Mouse (Mus musculus) frontal cortex, postnatal 36 days (tissue): Measurements from ENCODE around the gene Osbpl6.
"Not testable (repeated sequence)": the region's sequence is repeated elsewhere in the genome, so short reads cannot be mapped to it uniquely, and the experiment has no call there.

ENCODE experiments used
- DNase-seq, 2 experiments: peaks; one replicate each; pipeline ENCODE4 v3.0.0; 2022; ENCODE audit warnings: low spot score in 2 of 2

Osbpl6 gene

DNA sequence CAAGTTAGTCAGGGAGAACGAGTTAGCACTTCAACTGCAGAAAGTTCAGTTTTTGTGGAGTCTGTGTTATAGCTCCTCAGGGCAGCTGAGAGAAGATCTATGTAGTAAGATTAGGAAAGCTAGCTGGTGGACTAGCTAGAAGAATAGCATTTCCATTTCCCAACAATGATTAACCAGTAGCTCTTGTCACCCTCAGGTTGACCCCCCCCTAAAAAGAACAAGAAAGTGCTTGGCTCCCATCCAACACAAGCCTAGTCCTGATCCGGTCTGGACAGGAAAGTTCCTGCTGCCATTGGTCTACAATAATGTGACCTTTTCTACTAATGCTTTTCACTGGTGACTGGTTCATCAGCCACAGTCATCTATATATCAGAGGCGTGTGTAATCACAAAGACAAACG is 157.6 kb downstream of the Osbpl6 start:
- no peak for DNase-seq

GRCm38 (mm10) chr2:76566933-76567551 is 160.7 kb downstream of the Osbpl6 start:
- DNase-seq: no peak

- DNase-seq: no peak
Observed at GRCm38 (mm10) chr2:76571543-76571942, 165.2 kb downstream of the Osbpl6 start.

DNA sequence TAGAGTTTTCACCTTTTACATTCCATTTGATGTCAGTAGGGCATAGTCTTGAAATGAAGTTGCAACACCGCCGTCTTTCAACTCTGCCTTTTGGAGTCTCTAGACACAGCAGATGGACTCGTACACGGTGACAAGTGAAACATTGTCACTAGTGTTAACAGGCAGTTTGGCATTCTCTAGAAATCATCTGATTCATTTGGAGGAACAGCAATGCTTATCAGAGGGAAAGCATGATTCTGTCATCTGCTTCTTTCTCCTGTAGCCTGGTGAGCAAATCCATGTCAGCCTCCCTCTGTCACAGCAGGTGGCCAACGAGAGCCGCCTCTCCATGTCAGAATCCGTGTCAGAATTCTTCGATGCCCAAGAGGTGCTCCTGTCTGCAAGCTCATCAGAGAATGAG is 172.6 kb downstream of the Osbpl6 start:
- DNase-seq: no peak

DNA sequence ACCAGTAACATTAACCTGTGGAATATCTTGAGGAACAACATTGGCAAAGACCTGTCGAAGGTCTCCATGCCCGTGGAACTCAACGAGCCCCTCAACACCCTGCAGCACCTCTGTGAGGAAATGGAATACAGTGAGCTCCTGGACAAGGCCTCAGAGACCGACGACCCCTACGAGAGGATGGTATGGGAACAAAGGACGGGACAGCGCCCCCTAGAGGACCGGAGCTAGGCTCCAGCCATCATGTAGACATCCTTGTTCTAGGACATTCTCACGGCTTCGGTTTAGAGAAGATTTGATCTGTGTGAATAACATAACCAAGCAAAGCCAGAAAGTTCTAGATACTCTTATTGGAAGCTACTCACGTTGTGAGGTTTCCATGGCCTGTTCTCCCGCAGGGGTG is 178.8 kb downstream of the Osbpl6 start:
- no peak for DNase-seq

GRCm38 (mm10) chr2:76586906-76587305 is 180.6 kb downstream of the Osbpl6 start:
- DNase-seq: no peak

GRCm38 (mm10) chr2:76590221-76590620 is 183.9 kb downstream of the Osbpl6 start:
- no peak for DNase-seq

GRCm38 (mm10) chr2:76592401-76592924 is 186.2 kb downstream of the Osbpl6 start:
- no peak for DNase-seq

DNA sequence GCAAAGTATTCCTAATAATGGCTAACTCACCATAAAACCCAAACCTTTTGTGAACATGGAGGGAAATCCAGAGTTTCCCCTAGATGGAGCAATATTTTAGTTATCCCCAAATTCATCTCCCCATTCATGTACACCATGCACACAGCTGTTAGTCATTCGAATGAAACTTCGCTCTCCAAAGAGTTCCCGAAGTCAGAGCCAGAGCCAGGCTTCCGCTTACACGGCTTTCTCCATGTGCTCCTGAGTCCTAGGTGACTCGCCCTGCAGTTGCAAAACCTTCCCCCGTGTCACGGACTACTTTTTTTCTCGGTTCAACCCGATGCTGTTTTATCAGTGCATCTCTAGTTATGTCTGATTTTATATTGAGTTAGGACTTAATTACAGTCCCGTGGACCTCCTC is 191.2 kb downstream of the Osbpl6 start:
- DNase-seq: no peak

GRCm38 (mm10) chr2:76599214-76599613 is 192.9 kb downstream of the Osbpl6 start:
- no peak for DNase-seq

DNA sequence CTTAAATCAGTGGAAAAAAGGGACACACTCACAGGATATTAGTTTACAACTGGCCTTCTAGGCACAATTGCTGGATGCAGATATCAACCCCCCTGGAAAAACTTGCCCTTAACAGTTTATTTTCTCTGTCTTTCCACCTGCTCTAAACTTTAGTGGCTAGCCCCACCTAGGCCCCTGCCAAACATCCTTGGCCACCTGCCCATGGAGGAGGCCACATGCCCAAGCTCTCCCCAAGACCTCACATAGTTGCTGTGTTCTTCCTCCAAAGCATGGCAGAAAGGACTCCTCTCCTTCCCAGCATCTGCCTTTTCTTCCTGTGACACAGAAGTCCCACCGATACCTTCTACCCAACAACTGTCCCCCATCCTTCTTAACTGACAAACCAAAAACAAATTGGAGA is 195.9 kb downstream of the Osbpl6 start:
- DNase-seq: no peak

DNA sequence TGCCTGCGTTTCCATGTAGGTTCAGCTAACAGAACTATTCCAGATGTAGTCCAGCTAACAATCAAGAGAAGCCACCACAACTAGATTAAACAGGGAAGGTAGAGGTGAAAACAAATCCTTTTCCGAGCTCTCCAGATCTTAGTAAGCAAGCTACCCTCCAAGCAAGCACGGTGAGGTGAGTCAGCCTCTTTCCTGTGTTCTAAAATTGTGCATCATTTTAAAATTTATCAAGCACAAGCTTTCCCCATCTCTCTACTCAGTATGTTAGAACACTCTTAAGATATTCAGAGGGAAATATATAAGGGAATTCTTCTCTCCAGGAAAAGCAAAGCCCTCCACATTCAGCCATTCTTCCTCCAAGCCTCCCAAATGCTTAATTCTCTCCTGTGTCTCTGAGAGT is 200.4 kb downstream of the Osbpl6 start:
- DNase-seq: peak in 1 of 2 experiments; percentile 12

DNA sequence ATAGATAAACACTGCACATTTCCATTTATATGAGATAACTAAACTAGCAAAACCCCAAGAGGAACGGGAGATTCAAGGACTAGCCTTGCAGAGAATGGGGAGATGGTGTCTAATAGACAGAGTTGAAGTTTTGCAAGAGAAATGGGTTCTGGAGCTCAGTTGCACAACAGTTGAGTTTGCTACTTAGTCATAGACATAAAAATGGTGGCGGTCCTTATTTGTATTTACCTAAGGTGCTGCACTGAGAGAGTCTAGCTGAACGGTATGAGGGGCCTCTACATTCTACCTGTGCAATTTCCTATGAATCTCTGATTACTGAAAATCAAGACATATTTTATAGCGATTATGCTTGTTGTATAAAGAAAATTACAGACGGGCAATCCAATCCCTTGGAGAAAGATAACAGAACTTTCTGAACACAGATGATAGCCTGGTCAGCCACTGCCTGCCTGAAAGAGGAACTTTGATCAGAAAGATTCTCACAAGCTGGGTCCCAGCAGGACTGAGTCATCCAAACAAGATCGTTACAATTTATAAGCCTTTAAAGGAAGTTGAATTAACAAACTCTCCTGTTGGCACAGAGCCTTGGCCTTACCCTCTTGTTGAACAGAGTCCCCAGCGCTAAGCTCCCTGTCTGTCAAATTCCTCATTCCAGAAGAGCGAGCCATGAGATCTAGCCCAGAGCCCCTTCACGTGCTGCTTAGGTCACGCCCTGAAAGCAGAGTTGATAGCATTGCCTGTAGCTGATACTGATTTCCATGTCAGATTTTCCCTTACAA is 204.2 kb downstream of the Osbpl6 start:
- DNase-seq: no peak

DNA sequence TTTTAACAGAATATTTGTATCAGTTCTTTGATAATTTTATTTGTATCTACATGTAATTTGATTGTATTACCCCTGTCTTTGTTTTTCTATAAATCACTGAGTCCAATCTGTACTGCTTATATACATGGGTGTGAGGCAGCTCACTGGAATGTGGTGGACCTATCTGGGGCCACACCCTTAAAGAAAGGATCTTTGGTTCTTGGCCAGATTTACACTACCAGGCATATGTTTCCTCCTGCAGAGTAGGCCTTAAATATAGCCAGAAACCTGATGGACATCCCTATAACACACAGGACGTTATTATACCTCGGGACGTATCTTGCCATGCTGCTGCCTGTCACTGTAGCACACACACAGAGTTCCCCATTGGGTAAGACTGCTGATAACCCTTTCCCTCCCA is 205.7 kb downstream of the Osbpl6 start:
- DNase-seq: no peak

DNA sequence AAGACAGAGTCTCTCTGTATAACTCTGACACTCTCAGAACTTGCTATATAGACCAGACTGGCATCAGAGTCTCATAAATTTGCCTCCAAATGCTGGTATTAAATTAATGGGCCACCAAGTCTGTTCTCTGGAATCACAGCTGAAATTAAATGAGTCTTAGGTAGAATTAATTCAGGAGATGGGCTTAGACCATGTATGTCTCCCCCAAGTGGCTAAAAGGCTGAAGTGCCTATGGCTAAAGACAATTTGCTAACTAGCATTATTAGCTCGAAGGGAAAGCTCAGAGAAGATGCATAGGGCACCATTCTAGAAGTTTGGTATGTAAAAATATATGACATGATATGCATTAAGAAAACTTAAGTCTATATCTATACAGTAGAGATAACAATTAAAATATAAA is 211.8 kb downstream of the Osbpl6 start:
- peak; percentile 14 to 53 for DNase-seq

GRCm38 (mm10) chr2:76620188-76620587 is 213.9 kb downstream of the Osbpl6 start:
- no peak for DNase-seq

DNA sequence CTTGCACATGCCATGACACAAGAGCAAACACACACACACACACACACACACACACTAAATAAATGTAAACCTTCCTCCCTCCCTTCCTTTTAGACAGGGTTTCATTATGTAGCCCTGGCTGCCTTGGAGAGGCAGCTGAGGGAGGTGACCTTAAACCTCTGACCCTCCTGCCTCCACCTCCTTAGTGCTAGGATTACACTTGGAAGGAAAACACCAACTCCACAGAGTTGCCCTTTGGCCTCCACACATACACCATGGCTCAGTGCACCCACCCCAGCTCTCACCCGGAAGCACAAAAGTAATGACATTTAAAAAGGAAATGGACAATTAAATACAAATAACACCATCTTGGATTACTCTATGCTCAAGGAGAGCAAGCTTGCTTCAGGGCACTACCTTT is 215.4 kb downstream of the Osbpl6 start:
- DNase-seq: no peak

GRCm38 (mm10) chr2:76622316-76622715 is 216.0 kb downstream of the Osbpl6 start:
- not testable (repeated sequence) for DNase-seq

DNA sequence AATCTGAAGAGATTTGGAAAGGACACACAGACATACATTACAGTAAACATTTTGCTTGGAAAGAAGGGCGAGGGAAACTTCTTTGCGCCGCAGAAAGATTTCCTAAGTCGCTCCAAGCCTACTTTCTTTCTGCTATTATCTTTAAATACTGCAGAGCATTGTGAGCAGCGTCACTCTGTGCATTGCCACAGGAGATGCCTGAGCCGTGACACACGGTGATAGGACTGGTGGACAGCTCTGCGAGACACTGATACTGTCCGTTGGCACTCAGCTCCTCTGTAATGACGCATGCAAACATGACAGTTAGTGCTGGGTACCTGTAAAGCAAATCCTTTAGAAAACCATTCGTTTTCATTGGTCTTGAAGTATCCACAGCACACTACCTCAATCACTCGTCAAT is 224.0 kb downstream of the Osbpl6 start:
- no peak for DNase-seq

DNA sequence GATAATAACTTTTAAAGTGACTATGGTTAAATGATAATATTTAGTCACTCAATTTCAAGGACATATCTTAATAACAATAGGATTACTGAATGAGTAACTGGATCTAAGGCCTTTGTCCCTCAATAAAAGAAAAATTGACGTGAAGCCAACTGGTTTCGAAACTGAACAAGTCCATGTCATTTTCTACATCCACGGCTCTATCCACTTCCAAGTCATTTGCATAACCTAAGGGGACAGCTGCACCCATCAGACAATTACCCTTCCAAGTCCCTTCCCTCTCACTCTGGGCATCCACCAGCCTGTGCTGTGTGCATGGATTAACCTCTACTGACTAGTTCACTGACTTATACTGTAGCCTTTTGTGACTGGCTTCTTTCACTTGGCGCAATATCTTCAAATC is 225.3 kb downstream of the Osbpl6 start:
- no peak for DNase-seq

- DNase-seq: no peak
Observed at GRCm38 (mm10) chr2:76639637-76640036, 233.3 kb downstream of the Osbpl6 start.

- DNase-seq: no peak
Observed at GRCm38 (mm10) chr2:76643801-76644200, 237.5 kb downstream of the Osbpl6 start.

DNA sequence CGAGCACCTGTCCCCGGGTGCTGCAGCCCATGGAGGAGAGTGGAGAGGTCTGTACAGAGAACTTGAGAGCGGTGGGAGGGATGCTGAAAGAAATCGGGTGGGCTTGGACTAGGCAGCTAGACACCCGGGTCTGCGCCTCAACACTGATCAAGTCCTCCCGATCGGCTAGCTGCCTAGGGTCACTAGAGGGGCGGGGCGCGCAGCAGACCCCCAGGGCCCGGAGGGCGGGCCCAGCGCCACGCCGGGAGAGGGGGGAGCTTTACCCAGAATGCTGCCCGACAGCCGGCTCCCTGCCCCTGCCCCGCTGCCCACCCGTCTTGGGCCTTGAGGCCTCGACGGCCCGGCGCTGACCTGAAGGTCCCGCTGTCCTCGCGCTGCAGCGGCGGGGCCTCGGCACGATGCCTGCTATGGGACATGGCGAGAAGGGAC is 241.1 kb downstream of the Osbpl6 start:
- no peak for DNase-seq
